Mouse (Mus musculus): ENCODE measurements around the gene Irf8.

Irf8 gene

DNA sequence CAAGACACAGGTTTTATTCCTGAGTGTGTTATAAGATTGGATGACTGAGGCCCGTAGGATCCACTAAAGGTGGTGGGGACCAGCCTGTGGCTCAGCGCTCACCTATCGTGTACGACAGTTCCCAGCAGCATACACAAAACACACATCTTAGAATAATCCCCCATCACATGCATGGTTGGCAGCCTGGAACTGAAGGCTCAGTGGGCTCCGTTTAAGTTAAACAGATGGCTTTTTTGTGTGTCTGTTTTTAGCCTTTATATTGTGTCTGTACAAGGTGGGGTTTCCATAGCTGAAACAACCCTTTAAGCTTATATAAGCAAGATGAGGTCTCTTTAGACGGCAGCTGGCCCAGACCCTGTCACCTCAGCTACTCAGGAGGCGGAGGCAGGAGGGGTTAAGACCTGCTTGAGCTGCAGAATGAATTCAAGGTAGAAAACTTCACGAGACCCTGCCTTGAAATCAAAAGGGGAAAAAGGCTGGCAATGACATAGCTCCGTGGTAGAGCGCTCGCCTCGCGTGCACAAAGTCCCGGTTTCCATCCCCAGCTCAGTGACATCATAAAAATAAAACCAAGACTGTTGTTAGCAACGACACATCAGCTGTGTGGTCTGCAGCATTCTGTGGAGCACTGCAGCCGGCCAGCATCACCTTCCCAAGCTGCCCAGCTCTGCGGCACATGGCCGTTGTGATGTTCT, 10.0 kb downstream of the Irf8 start:
- DNase-seq (ENCODE audit: extremely low read depth, insufficient read length, low spot score): no peak

DNA sequence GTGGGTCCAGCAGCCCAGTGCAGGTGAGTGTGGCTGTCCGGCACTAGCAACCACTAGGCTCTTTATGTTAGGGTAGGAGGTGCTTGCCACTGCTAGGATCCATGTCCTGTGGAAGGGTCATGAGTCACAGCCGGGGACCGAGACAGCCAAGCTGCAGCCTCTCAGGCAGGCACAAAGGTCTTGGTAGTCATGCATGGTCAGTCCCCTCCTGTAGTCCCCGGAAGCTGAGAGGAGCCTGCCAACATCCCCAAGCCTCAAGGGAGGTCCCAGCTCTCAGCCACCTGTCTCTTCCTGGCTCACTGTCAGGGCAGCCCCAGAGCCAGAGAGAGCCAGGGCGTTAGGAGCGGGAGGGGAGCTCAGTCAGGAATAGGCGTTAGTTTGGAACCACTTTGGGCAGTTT, 11.1 kb downstream of the Irf8 start:
- DNase-seq (ENCODE audit: extremely low read depth, insufficient read length, low spot score): no peak

DNA sequence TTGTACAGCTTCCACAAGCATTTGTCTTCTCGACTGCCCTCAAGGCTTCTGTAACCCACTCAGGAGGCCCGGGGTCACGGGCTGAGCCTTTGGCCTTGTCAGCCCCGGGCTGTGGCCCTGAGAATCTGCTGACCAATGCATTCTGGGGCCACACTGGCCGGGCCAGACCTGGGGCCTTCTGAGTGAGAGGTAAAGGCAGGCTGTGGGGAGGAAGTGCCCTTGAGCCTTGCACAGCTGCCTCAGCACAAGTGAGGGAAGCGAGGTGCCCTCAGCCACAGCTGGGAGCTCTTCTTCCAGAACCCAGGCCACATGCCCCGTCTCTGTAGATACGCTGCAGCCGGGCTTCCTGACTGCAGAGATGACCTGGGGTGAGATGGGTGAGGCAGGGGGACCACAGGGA, 14.5 kb downstream of the Irf8 start:
- no peak for DNase-seq (ENCODE audit: extremely low read depth, insufficient read length, low spot score)

DNA sequence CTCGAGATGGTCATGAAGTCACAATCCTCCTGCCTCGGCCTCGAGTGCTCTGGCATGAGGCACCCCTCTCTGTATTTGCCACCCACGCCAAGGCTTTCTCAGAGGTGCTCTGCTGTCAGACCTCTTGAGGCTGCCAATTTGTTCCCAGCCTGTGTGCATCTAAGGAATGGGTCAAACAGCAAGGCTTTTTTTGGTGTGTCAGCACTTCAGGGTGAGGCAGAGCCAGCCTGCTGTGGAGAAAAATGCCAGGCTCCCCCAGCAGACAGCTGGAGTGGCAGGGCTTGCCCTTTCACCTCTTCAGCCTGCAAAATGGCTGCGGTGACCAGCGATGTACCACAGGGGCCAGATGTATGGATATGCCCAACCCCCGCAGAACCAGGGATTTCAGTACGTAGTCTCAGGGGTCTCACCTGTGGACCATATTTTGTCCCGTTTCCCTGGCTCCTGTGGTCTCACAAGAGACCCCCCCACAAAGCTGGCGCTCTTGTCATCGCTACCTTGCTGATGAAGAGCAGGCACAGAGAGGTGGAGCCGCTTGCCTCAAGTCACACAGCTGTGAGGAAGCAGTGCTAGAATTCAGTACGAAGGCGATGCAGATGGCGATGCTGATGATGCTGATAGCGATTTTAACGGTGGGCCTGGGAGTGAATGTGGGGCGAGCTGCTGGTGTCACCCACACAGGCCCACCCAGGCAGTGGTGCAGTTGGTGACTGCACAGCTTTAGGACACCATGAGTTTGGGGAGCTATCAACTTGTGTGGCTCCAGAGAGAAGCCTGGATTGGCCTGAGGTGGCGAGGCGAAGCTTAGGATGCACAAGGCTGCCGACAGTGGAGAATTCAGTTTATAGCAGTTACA, 15.3 kb downstream of the Irf8 start:
- DNase-seq (ENCODE audit: extremely low read depth, insufficient read length, low spot score): no peak

DNA sequence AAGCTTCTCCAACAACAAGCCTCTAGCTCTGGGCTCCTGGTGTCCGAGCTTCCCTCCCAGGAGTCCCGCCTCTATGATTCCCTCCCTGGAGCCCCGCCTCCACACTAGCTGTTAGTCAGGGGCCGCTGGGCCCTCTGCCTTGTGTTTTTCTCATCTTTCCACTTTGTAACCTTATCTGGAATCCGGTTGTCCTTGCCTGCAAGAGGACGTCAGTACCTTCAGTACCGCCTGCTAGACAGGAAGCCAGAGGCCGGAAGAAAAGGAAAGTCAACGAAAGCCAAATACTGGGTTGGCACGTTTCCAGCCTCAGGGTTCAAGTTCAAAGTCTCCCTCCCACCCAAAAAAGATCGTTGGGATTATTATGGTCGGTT, 15.9 kb downstream of the Irf8 start:
- DNase-seq (ENCODE audit: extremely low read depth, insufficient read length, low spot score): no peak

DNA sequence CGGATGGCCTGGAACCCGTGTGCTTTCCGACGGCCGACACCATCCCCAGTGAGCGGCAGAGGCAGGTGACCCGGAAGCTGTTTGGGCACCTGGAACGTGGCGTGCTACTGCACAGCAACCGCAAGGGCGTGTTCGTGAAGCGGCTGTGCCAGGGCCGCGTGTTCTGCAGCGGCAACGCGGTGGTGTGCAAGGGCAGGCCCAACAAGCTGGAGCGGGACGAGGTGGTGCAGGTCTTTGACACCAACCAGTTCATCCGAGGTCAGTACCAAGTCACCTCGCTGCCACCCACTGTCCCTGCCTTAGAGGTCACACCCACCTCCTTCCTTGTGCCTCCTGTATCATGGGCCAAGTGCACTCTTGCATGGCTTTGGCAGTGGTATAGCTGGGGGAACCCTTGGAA, 17.3 kb downstream of the Irf8 start:
- no peak for DNase-seq (ENCODE audit: extremely low read depth, insufficient read length, low spot score)

DNA sequence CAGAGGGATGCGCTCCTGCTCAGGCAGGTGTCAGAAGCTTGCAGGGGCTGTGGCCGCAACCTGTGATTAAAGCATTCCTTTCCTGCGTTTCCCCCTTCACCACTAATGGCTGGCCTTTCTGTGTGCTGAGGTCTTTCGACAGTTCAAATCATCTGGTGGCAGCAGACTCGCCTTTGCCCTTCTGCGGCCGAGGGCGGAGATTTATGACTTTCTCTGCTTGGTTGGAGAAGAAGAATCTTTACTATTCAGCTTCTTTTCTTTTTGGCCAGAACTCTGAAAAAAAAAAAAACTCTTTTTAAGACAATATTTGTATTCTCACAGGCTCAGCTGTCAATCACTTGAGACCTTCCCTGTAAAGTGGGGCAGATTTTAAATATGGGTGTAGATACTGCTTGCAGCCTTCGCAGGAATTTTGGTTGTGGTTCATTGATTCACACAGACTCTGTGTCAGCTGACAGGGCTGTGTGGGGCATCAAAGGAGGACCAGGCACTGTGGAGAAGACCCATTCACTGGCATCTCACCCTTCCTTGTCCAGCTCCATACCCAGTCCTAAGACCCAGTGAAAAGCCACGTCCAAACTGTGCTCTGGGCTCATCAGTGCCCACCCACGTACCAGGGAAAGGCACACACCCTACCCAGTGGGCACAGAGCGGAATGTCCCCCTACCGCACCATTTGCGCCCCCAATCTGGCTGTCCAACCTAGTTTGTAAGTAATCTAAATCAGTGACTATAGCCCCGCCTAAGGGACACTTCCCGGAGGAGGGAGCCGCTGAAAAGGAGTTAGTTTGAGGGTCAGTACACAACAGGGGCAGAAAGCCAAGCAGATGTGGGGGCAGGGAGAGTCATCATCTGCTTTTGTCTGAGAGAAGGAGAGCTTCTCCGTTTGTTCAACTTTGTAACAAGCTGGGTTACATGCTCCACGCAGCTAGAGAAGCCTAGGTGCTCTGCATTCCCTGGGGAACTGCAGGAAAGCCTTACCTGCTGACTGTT, 19.4 kb downstream of the Irf8 start:
- DNase-seq (ENCODE audit: extremely low read depth, insufficient read length, low spot score): no peak

DNA sequence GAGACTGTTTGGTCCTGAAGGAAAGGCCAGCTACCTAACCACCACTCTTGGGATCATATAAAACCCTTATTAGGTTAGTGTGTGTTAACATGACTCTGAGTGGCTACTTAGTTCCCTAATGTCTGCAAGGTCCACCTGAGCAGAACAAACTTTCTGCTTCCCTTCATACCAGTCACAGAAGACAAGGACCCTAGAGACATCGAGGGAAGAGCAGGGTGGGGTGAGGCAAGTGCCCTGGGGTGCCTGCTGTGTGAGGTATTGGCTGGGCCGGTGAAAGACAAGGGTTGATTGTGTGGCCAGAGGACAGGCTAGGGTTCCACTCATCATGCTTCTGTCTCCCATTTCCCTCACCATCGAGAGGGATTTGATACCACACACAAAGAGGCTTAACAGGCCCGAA, 21.8 kb downstream of the Irf8 start:
- DNase-seq (ENCODE audit: extremely low read depth, insufficient read length, low spot score): no peak

DNA sequence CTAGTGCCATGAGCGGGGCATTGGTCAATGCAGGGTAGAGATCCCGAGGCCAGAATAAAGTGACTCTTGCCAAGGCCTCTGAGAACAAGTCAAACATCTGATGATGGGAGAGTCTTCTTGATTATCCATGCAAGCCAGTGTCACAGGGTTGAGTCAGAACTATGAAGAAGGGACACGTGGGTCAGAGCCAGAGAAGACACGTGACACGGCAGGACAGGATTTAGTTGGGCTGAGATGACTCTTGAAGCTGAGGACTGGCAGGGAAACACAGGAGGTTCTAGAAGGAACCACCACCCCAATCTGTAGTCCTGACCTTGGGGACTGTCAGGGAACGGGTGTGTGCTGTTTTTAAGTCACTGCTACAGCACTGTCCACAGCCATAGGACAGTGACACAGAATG, 23.7 kb downstream of the Irf8 start:
- DNase-seq (ENCODE audit: extremely low read depth, insufficient read length, low spot score): no peak

DNA sequence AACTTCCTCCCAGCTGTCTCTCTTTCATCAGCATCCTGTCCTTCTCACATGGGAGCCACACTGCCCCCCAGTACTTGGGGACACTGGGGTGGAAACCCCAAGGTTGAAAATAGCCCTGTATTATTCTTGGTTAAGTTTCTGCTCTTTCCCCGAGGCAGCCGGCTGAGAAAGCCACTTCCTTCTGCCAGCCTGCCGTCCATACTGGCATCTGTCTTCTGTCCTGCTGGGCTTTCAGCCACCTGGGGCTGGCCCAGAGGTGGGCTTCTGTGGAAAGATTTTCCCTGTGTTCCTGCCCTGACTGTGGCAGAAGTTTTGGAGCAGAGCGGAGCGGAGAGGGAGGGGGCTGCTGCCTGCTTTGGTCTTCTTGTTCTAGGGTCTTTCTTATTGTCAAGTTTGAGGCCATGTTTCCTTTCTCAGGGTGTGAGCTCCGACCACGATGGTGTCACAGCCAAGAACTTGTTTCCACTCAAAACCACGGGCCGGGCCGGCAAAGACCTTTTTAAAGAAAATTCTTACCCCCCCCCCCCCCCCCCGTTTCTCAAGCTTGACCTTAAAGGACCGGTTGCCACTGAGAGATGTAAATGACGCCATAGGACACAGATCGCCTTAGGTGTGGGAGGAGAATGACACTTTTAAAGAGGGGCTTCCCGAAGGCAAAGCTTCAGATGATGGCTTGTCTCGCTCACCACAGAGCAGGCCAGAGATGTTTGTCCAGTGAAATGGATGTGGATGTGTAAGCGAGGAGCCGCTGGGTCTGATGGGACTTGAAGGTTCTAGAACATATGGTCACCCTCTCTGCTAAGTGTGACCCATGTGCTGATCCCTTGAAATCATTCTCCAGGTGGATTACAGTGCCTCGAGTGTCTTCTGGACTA, 24.4 kb downstream of the Irf8 start:
- DNase-seq (ENCODE audit: extremely low read depth, insufficient read length, low spot score): no peak

DNA sequence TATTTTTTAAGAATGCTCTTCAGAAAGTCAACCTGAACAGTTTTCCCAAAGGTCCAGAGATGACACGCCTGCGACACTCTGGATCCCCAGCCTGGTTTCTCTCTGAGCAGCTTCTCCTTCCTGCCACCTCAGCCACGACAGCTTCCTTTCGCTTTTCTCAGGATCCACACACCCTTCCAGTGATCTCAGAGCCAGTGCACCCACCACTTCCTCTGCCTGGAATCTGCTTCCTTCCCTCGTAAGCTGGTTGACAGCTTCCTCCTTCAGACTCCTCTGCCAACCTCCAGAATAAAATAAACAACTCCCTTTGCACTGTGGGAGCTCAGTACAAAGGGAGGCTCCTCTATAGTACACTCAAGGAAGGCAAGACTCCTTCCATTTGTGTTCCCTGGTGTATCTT, 27.1 kb downstream of the Irf8 start:
- no peak for DNase-seq (ENCODE audit: extremely low read depth, insufficient read length, low spot score)

DNA sequence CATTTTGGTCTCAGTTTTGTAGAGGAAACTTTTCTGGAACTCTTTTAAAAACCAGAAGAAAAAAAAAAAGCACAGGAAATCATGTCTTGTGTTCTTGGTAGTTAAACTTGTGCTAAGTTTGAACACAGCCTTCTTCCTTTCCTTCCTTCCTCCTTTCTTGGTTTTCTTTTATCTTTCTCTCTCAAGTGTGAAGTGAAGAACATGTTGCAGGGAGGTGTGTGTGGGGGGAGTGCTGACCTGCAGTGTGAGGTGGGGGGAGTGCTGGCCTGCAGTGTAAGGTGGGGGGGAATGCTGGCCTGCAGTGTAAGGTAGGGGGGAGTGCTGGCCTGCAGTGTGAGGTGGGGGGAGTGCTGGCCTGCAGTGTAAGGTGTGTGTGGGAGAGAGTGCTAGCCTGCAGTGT, 28.5 kb downstream of the Irf8 start:
- no peak for DNase-seq (ENCODE audit: extremely low read depth, insufficient read length, low spot score)

DNA sequence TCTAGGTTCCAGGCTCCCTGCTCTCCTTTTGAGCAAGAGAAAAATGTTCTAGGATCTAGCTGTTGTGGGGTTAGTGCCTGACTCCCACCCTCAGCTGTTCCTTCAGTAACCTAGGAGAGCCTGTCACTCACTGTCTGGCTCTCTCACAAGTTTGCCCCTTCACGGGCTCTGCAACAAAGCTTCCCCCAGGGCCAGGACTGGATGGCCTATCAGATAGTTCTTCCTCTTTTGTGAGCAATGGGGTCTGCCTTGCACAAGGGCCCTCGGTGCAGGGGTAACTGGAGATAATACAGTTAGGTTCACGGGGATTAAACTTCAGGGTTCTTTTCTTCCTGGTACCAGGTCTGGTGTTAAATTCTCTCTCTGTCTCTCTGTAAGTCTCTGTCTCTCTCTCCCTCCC, 30.5 kb downstream of the Irf8 start:
- no peak for DNase-seq (ENCODE audit: extremely low read depth, insufficient read length, low spot score)

DNA sequence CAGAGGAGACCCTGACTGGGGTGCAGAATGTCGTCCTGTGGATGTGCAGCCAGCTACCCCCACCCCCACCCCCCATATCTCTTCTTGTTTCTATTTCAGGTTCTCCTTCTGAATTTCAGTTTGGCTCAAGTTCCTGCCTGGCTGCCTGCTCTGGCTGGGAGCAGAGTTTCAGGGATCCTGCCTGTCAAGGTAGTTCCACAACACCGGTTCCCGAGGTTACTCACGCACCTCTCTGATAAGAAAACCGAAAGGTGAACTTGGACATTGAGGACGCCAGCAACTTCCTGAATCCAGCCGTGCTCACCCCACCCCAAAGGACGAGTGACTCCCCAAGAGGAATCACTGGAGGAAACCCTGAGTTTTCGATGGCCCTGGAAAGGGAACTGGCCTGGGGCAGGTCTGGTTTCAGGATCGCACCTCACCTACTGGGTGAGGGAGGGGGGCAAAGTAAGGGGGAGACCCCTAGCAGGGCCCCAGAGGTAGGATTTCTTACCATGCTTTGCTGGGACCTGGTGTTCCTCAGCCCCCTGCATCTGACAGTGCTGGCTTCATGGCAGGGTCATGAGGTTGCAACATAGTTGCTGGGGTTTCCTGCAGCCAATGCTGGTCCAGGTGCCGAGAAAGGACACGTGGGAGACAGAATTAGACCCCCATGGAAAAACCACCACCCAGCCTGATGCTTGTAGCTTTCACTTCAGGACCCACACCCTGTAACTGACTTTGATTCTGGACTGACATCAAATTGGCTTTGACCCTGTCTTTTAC, 32.5 kb downstream of the Irf8 start:
- no peak for DNase-seq (ENCODE audit: extremely low read depth, insufficient read length, low spot score)

DNA sequence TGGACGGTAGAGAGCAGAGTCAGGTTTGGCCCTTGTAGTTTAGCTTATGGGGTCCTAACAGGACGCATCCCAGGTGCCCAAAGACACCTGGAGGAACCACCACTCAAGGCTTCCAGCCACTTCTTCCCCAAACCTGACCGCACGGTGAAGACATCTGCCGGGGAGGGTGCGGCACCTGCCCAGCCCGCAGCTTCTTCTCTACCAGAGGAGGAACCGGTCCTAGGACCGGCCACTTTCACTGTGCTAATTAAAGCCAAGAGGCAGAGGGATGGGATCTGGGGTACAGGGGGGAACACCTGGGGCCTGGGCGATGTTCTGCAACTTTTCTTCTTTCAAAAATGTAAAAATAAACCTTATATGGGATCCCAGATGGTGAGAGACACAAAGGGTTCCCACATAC, 41.0 kb downstream of the Irf8 start:
- DNase-seq (ENCODE audit: extremely low read depth, insufficient read length, low spot score): no peak

DNA sequence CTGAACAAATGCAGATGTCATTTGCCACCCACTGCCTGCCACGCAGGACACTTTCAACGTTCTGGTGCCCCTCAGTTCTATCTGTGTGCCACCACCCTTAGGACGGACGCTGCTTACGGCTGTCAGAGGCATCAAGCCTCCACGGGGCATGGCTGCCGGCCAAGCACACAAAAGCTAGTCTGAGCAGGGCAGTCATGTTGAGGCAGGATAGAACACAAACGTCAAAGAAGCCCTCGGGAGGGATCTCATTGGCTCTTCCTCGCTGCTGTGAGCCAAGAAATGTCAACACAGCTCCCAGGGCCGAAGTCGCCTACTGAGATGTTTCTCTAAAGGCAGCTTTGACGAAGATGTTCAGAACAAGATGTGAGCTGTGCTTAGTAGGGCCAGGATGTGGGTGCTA, 41.6 kb downstream of the Irf8 start:
- DNase-seq (ENCODE audit: extremely low read depth, insufficient read length, low spot score): no peak

DNA sequence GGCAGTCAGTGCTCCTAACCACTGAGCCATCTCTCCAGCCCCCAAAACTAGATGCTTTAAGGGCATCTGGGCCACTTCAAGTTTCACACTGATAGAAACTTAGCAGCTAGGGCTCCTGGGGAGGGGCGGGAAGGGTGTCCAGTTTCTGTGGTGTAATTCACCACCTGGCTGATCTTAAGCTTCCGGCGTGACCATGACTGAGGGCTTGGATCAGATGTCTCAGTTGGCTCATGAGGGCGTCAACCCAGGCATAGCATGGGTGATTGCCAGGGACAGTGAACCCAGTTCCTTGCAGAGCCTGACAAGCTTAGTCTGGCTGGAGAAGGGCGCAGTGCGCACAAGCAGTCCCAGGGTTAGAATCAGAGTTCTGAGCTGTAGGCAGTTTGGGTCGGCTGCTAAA, 42.9 kb downstream of the Irf8 start:
- no peak for DNase-seq (ENCODE audit: extremely low read depth, insufficient read length, low spot score)

DNA sequence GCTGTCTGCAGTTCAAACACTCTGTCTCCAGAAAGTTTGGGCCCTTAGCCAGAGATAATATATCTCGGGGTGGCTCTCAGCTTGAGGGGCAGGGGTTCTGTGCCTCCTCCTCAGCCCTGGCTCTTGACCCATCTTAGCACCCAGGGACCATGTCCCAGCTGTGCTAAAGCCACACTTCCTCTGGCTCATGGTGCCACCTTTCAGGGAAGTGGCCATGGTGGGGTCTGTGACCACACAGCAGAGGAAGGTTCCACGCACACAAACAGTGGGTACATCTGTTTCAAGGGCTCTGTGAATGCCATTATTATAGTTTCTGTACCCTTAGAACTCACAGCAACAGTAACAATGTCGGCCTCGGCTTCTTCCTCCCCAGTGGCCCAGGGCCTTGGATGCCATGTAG, 47.6 kb downstream of the Irf8 start:
- no peak for DNase-seq (ENCODE audit: extremely low read depth, insufficient read length, low spot score)

DNA sequence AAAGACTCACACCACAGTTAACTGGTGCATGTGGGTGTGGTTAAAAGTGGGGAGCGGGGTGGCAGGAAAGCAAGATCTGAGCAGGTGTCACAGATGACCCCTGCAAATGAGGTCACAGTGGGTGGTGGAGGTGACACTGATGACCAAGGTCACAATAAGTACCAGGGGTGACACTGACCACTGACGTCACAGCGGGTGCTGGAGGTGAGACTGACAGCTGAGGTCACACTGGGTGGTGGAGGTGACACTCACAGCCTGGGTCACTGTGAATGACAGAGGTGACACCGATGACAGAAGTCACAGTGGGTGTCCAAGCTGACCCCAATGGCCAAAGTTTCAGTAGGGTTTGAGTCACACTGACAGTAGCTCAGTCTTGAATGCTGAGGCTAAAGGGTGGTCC, 50.6 kb downstream of the Irf8 start:
- DNase-seq (ENCODE audit: extremely low read depth, insufficient read length, low spot score): no peak

DNA sequence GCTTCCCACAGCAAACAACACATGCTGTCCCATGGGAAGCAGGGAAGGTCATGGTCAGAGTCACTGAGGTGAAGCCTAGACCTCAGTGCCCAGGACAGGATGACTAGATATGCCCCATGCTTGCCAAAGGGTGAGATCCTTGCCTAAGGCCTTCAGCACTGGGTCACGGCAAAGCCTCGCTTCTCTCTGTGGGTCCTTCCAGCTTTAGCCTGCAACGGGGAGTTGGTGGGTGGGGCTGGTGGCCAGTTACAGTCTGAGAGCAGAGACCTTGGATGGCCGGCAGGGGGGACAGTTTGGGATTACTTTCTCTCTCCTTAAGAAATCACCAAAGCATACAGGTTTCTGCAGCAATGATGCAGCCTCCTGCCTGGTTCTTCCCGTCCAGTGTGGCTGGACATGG, 51.5 kb downstream of the Irf8 start:
- DNase-seq (ENCODE audit: extremely low read depth, insufficient read length, low spot score): no peak
